Mouse (Mus musculus) neural tube, embryonic 12.5 days (tissue): ENCODE measurements around the gene Als2cl. TPM values are rescaled to one million over a fixed set of nuclear protein-coding genes. Genes with fewer than 3 reads are reported as not detected.
A peak's percentile ranks its signal among the peaks of the same experiment; 100 is the strongest.

ENCODE experiments used
- ATAC-seq: fragments of 200-750 bp; cut with Nextera tagmentation; 2 replicates; pipeline ENCODE4 v1.8.0; 2017; ENCODE audit warnings: low read depth, mild to moderate bottlenecking, moderate TSS enrichment, moderate library complexity; ENCODE audit not compliant: low FRiP score
- H3K27ac ChIP-seq: fragments of 300-500 bp; sonication (generic); 2 replicates; pipeline ENCODE4 v1.5.1; 2016
- H3K27me3 ChIP-seq: fragments of 300-500 bp; sonication (generic); replicated peaks from 2 replicates; pipeline ENCODE4 v1.6.1; 2016; ENCODE audit warnings: mild to moderate bottlenecking
- H3K36me3 ChIP-seq: fragments of 300-500 bp; sonication (generic); 2 replicates; pipeline ENCODE4 v1.6.1; 2016; ENCODE audit warnings: mild to moderate bottlenecking
- H3K4me1 ChIP-seq: fragments of 300-500 bp; sonication (generic); 2 replicates; pipeline ENCODE4 v1.6.1; 2016
- H3K4me2 ChIP-seq: fragments of 300-500 bp; sonication (generic); replicated peaks from 2 replicates; pipeline ENCODE4 v1.6.1; 2016; ENCODE audit warnings: mild to moderate bottlenecking
- H3K4me3 ChIP-seq: fragments of 300-500 bp; sonication (generic); 2 replicates; pipeline ENCODE4 v1.5.1; 2016
- H3K9ac ChIP-seq: fragments of 300-500 bp; sonication (generic); 2 replicates; pipeline ENCODE4 v1.6.1; 2016; ENCODE audit warnings: mild to moderate bottlenecking
- H3K9me3 ChIP-seq: fragments of 300-500 bp; sonication (generic); 2 replicates; pipeline ENCODE4 v1.6.1; 2016; ENCODE audit warnings: mild to moderate bottlenecking
- WGBS: fragments of 180-500 bp; shearing (Covaris S2); methylation state at CpG from one replicate; pipeline ENCODE4 v1.1.7; 2016; 5-methylcytosine and 5-hydroxymethylcytosine counted together
- polyA plus RNA-seq: library from polyadenylated mRNA; unstranded; fragments of >200 nt; fragmentation: Nextera tagmentation; extraction: Ambion mirVana; gene quantifications from 2 replicates; pipeline ENCODE4 v1.2.1, GENCODE M21; 2016

Gene Als2cl
- polyA plus RNA-seq, 1 experiment from 2014 or later: 1.2 TPM

DNA sequence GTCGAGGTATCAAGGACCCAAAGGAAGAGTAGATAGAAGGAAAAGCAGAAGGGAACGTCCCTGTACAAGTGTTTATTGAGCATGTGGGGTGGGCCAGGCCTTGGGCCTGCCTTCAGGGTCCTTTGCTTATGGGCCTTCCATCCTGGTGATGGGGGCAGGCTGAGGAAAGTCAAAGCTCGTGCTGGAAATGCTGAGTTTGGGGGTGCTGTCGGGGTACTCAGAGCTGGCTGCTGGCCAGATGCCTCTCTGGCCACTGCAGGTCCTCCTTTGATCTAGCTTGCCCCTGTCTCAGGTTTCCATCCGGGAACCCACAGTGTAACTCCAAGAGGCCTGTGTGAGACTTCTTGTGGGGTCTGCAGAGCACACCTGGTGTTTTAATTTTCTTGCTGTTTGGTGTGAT, 21.1 kb upstream of the Als2cl start:
- H3K4me1 ChIP-seq: peaks cover 7% of the 10 kb centered on the region
- WGBS: 56% methylated on average over 5 of the region's 5 CpGs
- no peak for ATAC-seq
- H3K4me3 ChIP-seq: no peak overlapping the region
- no peak overlapping the region for H3K9ac ChIP-seq
- H3K9me3 ChIP-seq: no peaks in the 10 kb centered on the region
- peaks cover 21% of the 10 kb centered on the region for H3K27me3 ChIP-seq
- H3K36me3 ChIP-seq: no peaks in the 10 kb centered on the region
- no peak overlapping the region for H3K4me2 ChIP-seq
- no peak overlapping the region for H3K27ac ChIP-seq

DNA sequence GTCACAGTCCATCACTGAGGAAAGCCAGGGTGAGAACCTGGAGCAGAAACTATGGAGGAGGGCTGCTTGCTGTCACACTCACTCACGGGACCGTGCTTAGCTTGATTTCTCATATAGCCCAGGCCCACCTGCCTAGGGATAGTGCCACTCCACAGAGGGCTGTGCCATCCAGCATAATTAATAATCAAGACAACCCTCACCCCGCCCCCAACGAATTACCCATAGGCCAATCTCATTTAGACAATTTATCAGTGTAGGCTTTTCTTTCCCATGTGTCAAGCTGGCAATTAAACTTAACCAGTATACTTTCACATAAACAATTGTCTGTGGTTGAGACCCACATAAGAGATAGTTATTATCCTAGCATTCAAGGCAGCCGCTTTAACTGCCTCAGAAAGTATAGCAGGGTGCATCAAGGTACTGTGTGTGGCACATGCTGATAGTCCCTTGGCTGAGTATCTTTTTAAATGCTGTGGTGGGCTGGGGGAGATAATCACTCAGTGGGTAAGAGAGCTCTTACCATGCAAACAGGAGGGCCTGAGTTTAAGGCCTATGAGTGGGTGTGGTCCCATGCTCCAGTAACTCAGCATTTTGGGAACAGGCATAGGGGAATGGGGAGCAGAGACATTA, 20.6 kb upstream of the Als2cl start:
- Histone ChIP-seq H3K4me3 (no peak overlapping the region), H3K36me3 (no peaks in the 10 kb centered on the region), H3K9ac (no peak overlapping the region), H3K27ac (no peak overlapping the region), H3K4me1 (peaks cover 7% of the 10 kb centered on the region), H3K4me2 (no peak overlapping the region), H3K9me3 (no peaks in the 10 kb centered on the region), H3K27me3 (peaks cover 21% of the 10 kb centered on the region)
- 85% methylated on average over 5 of the region's 5 CpGs for WGBS
- no peak for ATAC-seq

DNA sequence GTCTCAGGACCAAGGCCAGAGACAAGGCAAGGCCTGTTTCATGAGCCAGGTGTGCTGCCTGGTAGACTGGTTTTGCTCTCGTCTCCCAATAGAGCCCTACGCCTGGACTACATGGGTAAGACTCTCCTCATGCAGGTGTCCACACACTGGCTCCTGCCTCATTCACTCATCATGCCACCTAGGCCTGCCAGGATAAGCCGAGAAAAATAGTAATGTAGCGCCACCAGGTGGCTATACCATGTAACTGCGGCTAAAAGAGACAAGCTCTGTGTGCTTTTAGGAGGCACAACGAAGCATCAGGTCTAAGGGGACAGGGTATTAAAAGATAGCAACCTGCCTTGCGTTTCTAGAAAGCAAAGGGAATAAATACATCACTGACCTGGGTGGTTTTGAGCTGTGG, 8.6 kb upstream of the Als2cl start:
- no peaks in the 10 kb centered on the region for H3K9me3 ChIP-seq

DNA sequence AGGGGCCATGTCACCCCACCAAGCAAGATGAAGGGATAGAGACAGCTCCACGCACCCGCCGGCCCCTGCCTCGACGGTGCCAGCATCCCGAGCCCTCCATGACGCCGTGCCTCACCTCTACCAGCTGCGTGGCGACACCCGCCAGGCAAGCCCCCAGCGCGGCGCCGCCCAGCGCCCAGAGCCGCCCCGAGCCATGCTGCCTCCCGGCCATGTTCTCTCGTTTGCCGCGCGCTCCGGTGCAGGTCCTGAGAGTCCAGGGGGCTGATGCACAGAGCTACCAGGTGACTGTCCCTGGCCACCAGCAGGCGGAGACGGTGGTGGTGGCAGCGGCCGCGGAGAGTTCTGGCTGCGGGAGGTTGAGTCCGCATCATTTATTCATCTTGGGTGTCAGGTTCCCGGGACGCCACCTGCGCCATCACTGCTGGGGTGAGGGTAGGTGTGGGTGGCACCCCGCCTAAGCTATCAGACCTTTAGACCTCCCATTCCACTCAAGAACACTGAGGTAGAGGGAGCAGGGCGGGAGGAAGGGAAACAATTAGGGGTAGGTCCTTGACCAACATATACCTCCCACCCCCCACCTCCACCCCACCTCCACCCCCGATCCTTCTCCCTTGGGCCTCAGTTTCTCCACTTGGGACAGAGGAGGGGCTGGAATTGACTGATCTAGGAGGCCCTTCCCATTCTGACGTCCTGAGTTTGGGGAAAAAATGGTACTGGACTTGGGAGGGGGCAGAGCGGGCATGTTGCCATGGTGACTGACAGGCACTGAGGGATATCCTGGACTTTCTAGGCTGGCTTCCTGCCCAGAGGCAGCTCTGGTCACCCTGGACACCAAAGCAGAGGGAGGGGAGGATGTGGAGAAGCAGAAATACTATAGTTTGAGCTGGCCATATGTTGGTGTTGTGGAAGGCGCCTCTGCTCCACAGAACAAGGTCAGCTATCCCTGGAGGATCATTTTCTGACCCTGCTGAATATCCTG, 5.7 kb upstream of the Als2cl start:
- H3K4me1 ChIP-seq: peaks cover 22% of the 10 kb centered on the region
- no peak overlapping the region for H3K27ac ChIP-seq
- H3K9ac ChIP-seq: 0 out of 2 replicates have a peak overlapping the region, but pooled peaks have one; percentile 33
- H3K4me2 ChIP-seq: peak overlapping the region; percentile 57
- no peaks in the 10 kb centered on the region for H3K9me3 ChIP-seq
- peak; percentile 80 for ATAC-seq
- peaks cover 37% of the 10 kb centered on the region for H3K27me3 ChIP-seq
- 8% methylated on average over 40 of the region's 40 CpGs for WGBS
- H3K36me3 ChIP-seq: no peaks in the 10 kb centered on the region
- peak overlapping the region; percentile 25 for H3K4me3 ChIP-seq

More for the DNA sequence above, 8.6 kb upstream of the Als2cl start:
- Histone ChIP-seq H3K27me3 (peaks cover 17% of the 10 kb centered on the region), H3K27ac (no peak overlapping the region), H3K4me3 (no peak overlapping the region), H3K9ac (no peak overlapping the region), H3K4me1 (peaks cover 22% of the 10 kb centered on the region), H3K4me2 (no peak overlapping the region), H3K36me3 (no peaks in the 10 kb centered on the region)
- 17% methylated on average over 7 of the region's 7 CpGs for WGBS
- ATAC-seq: no peak

DNA sequence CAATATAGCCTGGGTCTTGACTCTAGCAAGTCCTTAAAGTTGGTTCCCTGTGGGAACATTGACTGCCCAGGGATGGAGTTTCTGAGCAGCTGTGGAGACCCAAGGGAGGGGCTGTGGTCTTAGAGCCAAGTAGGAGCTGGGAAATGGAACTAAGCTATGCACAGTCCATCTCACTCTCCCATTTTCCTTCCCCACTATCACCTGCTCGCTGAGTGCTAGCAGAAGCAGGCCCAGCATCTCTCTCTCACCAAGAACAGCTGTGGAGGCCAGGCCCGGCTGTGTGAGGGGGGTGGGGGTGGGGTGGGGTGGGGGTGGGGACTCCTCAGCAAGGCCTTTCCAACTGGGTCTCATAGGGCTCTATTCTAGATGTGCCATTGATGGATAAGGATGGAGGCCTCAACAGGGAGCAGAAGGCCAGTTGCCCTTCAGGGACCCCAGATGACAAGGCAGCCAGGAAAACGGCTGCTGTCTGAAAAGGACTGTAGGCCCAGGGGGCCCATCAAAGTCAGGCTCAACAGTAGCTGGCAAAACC, 4.9 kb upstream of the Als2cl start:
- Histone ChIP-seq H3K4me1 (peaks cover 24% of the 10 kb centered on the region), H3K9ac (no peak overlapping the region), H3K27me3 (peaks cover 45% of the 10 kb centered on the region), H3K9me3 (no peaks in the 10 kb centered on the region), H3K4me3 (no peak overlapping the region), H3K36me3 (no peaks in the 10 kb centered on the region), H3K4me2 (peak overlapping the region; percentile 57; the same call in 1 of the 2 replicates), H3K27ac (no peak overlapping the region)
- ATAC-seq: peak; percentile 65
- WGBS: 8% methylated on average over 3 of the region's 3 CpGs

DNA sequence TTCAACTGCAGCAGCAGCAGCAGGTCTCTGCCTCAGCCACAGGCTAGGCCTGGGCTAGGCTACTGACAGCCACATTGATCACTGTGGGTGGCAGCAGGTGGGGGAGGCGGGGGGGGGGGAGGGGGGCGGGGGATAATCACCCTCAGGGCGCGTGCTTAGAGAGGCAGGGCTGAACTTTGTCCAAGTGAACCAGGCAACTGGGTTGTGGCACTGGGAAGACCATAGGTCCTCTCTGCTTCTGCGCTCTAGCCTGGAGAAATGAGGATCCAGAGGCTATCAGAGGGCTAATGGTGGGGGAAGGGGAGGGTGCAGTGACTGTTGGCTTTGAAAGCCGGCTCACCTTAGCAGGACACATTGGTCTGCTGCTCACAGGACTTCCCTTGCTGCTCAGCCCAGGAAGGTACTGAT, 4.4 kb upstream of the Als2cl start:
- Histone ChIP-seq H3K27me3 (peaks cover 51% of the 10 kb centered on the region), H3K4me1 (peaks cover 29% of the 10 kb centered on the region), H3K4me3 (no peak overlapping the region), H3K4me2 (peak overlapping the region; percentile 57; the same call in 1 of the 2 replicates), H3K9ac (no peak overlapping the region), H3K27ac (no peak overlapping the region), H3K36me3 (no peaks in the 10 kb centered on the region), H3K9me3 (no peaks in the 10 kb centered on the region)
- peak; percentile 71; the same call in 1 of the 2 replicates for ATAC-seq
- WGBS: 14% methylated on average over 5 of the region's 6 CpGs

DNA sequence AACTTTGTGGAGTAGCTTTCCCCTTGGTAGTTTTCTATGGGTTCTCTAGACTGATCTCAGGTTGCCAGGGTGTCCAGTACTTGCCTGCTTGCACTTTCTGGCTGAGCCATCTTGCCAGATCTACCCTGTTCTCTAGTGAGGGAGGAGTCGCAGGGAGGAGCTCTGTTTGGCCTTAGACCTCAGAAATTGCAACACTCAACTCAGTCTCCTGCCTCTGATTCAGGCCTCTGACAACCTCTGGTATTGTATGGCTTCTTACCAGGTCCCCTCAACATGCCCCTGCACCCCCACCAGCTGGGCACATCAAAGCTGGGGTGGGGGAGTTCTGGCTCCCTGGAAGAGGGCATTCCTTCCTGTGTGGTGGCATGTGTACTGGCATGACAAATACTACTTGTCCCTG, 2.3 kb upstream of the Als2cl start:
- Histone ChIP-seq H3K4me3 (no peak overlapping the region), H3K27ac (no peak overlapping the region), H3K27me3 (peaks cover 71% of the 10 kb centered on the region), H3K9me3 (no peaks in the 10 kb centered on the region), H3K9ac (no peak overlapping the region), H3K36me3 (no peaks in the 10 kb centered on the region), H3K4me1 (peaks cover 30% of the 10 kb centered on the region), H3K4me2 (no peak overlapping the region)
- ATAC-seq: no peak
- 91% methylated on average over 1 of the region's 1 CpGs for WGBS

DNA sequence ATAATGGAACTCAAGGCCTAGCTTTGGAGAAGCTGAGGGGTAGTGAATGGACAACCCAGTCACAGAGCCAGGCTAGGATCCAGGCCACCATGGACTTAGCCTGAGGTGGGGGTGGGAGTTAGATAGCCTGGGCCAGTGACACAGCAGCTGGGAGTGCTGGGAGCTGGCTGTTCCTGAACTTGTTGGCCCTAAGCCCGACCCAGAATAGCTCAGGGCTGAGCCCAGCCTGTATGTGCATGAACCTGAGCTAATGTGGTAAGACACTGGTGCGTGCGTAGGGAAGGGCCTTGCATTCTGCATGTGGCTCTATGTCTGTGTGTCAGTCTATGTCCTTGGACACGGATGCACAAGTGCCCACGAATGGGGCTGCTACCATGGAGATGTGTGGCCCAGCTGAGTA, 1.8 kb upstream of the Als2cl start:
- Histone ChIP-seq H3K27ac (no peak overlapping the region), H3K9ac (no peak overlapping the region), H3K4me1 (peaks cover 30% of the 10 kb centered on the region), H3K4me3 (no peak overlapping the region), H3K36me3 (no peaks in the 10 kb centered on the region), H3K9me3 (no peaks in the 10 kb centered on the region), H3K27me3 (peaks cover 70% of the 10 kb centered on the region), H3K4me2 (no peak overlapping the region)
- ATAC-seq: no peak
- WGBS: 85% methylated on average over 5 of the region's 5 CpGs

DNA sequence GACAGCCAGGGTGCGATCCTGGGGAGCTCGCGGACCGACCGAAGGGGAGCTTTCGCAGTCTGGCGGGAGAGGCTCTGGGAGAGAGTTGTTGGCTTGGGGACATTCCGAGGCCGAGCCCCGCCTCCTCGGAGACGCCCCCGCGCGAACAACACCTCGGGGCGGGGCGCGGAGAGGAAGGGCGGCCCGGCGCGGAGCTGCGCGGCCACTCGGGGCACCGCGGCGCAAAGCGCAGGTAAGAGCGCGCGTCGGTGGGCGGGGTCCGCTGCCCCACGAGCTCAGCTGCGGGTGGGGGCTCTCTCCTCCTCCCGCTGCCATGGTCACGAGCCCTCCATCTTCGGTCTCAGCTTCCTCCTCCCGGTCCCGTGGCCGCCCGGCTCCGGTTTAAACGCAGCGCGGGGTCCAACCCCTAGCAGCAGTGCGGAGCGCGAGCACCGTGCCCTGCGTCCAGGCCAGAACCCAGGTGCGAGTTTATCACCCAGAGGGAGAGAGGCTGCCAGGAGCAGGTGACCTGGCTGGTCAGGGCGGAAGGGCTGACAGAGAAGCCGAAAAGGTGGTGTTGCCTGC, 410 bp downstream of the Als2cl start, which contains the start of gene Tmie:
Gene Tmie (minus strand): TSS at position 116 of the 564 bp plus-strand sequence.
- peak within 1 kb of the TSS; percentile 26; the same call in 1 of the 2 replicates for H3K9ac ChIP-seq
- peak within 1 kb of the TSS; percentile 86 for H3K4me2 ChIP-seq
- H3K9me3 ChIP-seq: no peaks in the 10 kb centered on the region
- 2% methylated on average over 55 of the region's 57 CpGs for WGBS
- H3K27me3 ChIP-seq: peaks cover 57% of the 10 kb centered on the region
- no peaks in the 10 kb centered on the region for H3K36me3 ChIP-seq
- no peak within 1 kb of the TSS for H3K27ac ChIP-seq
- no peak for ATAC-seq
- peak within 1 kb of the TSS; percentile 42 for H3K4me3 ChIP-seq
- H3K4me1 ChIP-seq: peaks cover 13% of the 10 kb centered on the region

DNA sequence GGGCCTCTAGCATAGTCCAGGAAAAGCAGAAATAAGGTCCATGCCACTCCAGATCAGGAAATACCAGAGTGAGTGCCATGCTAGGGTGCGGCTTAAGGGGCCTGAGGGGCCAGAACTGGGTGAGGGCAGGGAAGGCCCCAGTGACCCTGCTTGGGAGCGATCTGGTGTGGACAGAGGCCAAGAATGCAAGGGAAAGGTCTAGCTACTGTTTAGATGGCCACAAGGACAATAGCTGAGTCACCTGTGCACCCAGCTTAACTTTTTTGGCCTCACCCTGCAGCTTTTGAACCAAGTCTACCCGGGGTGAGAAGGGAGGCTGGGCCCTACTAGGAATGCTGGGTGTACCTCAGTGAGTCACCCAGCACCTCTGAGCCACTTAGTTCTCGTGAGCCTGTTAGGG, 1.1 kb downstream of the Als2cl start:
- Histone ChIP-seq H3K9me3 (no peaks in the 10 kb centered on the region), H3K36me3 (no peaks in the 10 kb centered on the region), H3K4me3 (no peak overlapping the region), H3K27me3 (peaks cover 57% of the 10 kb centered on the region), H3K4me1 (peaks cover 8% of the 10 kb centered on the region), H3K4me2 (peak overlapping the region; percentile 86), H3K9ac (no peak overlapping the region), H3K27ac (no peak overlapping the region)
- ATAC-seq: no peak
- 75% methylated on average over 4 of the region's 4 CpGs for WGBS

DNA sequence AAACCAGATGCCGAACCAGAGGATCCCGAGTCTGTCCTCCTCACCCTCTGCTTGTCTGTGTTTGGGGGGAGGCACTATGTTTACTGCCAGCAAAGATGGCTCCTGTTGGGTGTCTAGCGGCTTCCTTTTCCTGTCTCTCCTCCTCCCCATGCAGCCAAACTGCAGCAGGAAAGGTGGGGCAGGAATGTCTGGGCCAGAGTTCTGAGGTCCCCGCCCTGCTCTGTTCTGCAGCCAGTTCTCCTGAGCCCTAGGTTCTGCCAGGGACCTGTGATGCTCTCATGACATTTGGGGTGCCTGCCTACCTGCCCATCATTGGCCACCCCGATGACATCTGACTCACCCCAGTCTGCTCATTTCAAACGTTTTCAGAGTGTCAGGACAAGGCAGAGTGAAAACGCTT, 2.3 kb downstream of the Als2cl start:
- H3K27me3 ChIP-seq: peaks cover 56% of the 10 kb centered on the region
- no peaks in the 10 kb centered on the region for H3K36me3 ChIP-seq
- 80% methylated on average over 7 of the region's 7 CpGs for WGBS
- no peak overlapping the region for H3K27ac ChIP-seq
- H3K4me2 ChIP-seq: no peak overlapping the region
- peaks cover 8% of the 10 kb centered on the region for H3K4me1 ChIP-seq
- no peaks in the 10 kb centered on the region for H3K9me3 ChIP-seq
- H3K9ac ChIP-seq: no peak overlapping the region
- H3K4me3 ChIP-seq: no peak overlapping the region
- ATAC-seq: no peak
